Mouse (Mus musculus): Measurements from ENCODE around the gene Diaph3.

Diaph3 gene

GRCm38 (mm10) chr14:87083911-87084310 is 57.1 kb downstream of the Diaph3 start:
- no peak for DNase-seq (ENCODE audit: low spot score)

GRCm38 (mm10) chr14:87079725-87080124 is 61.3 kb downstream of the Diaph3 start:
- no peak for DNase-seq (ENCODE audit: low spot score)

- DNase-seq (ENCODE audit: low spot score) = no peak
Observed at GRCm38 (mm10) chr14:87075021-87075531, 66.0 kb downstream of the Diaph3 start.

- no peak for DNase-seq (ENCODE audit: low spot score)
Observed at GRCm38 (mm10) chr14:87064281-87064680, 76.8 kb downstream of the Diaph3 start.

GRCm38 (mm10) chr14:87056169-87056568 is 84.9 kb downstream of the Diaph3 start:
- no peak for DNase-seq (ENCODE audit: low spot score)

GRCm38 (mm10) chr14:87051187-87051586 is 89.8 kb downstream of the Diaph3 start:
- DNase-seq (ENCODE audit: low spot score) = no peak

GRCm38 (mm10) chr14:87044401-87044806 is 96.6 kb downstream of the Diaph3 start:
- no peak for DNase-seq (ENCODE audit: low spot score)

- DNase-seq (ENCODE audit: low spot score) = no peak
Observed at GRCm38 (mm10) chr14:87020240-87020639, 120.8 kb downstream of the Diaph3 start.

GRCm38 (mm10) chr14:87019687-87020086 is 121.3 kb downstream of the Diaph3 start:
- no peak for DNase-seq (ENCODE audit: low spot score)

GRCm38 (mm10) chr14:86997318-86997717 is 143.7 kb downstream of the Diaph3 start:
- DNase-seq (ENCODE audit: low spot score) = no peak

- no peak for DNase-seq (ENCODE audit: low spot score)
Observed at GRCm38 (mm10) chr14:86951169-86951568, 189.9 kb downstream of the Diaph3 start.

- no peak for DNase-seq (ENCODE audit: low spot score)
Observed at GRCm38 (mm10) chr14:86937953-86938352, 203.1 kb downstream of the Diaph3 start.

- no peak for DNase-seq (ENCODE audit: low spot score)
Observed at GRCm38 (mm10) chr14:86936424-86936823, 204.6 kb downstream of the Diaph3 start.

- DNase-seq (ENCODE audit: low spot score) = no peak
Observed at GRCm38 (mm10) chr14:86930763-86931162, 210.3 kb downstream of the Diaph3 start.

- DNase-seq (ENCODE audit: low spot score) = no peak
Observed at GRCm38 (mm10) chr14:86926827-86927226, 214.2 kb downstream of the Diaph3 start.

GRCm38 (mm10) chr14:86898898-86899297 is 242.1 kb downstream of the Diaph3 start:
- no peak for DNase-seq (ENCODE audit: low spot score)

GRCm38 (mm10) chr14:86889070-86889804 is 251.8 kb downstream of the Diaph3 start:
- no peak for DNase-seq (ENCODE audit: low spot score)

GRCm38 (mm10) chr14:86885417-86886098 is 255.5 kb downstream of the Diaph3 start:
- no peak for DNase-seq (ENCODE audit: low spot score)

GRCm38 (mm10) chr14:86869536-86869935 is 271.5 kb downstream of the Diaph3 start:
- DNase-seq (ENCODE audit: low spot score) = peak; percentile 18

- DNase-seq (ENCODE audit: low spot score) = no peak
Observed at GRCm38 (mm10) chr14:86867143-86867542, 273.9 kb downstream of the Diaph3 start.

GRCm38 (mm10) chr14:86864053-86864452 is 277.0 kb downstream of the Diaph3 start:
- DNase-seq (ENCODE audit: low spot score) = no peak

- DNase-seq (ENCODE audit: low spot score) = no peak
Observed at GRCm38 (mm10) chr14:86861277-86861946, 279.6 kb downstream of the Diaph3 start.

All from left cerebral cortex, adult 11 months (tissue).